Mouse (Mus musculus) myocyte (in vitro differentiated cells): Measurements from ENCODE around the gene Scd4.
"Not testable (repeated sequence)": the region's sequence is repeated elsewhere in the genome, so short reads cannot be mapped to it uniquely, and the experiment has no call there.

Experiments
- E2F4 ChIP-seq: IDR thresholded peaks from one replicate; pipeline ENCODE4 v1.6.1; 2011; ENCODE audit warnings: mild to moderate bottlenecking, control low read depth, moderate library complexity; ENCODE audit not compliant: insufficient read depth
- MAX ChIP-seq: IDR thresholded peaks from one replicate; pipeline ENCODE4 v1.6.1; 2011; ENCODE audit warnings: low read depth, mild to moderate bottlenecking, control low read depth
- MYOD1 ChIP-seq, 3 experiments: IDR thresholded peaks; one replicate each; pipeline ENCODE4 v1.6.1; 2011; ENCODE audit warnings: control low read depth in 2 of 3, low read depth in 2 of 3, mild to moderate bottlenecking in 2 of 3, moderate library complexity in 1 of 3; ENCODE audit not compliant: insufficient read length in 2 of 3, control insufficient read depth in 1 of 3
- MYOG ChIP-seq, 3 experiments: IDR thresholded peaks; one replicate each; pipeline ENCODE4 v1.6.1; 2011; ENCODE audit warnings: control low read depth in 2 of 3, low read depth in 2 of 3, mild to moderate bottlenecking in 2 of 3; ENCODE audit not compliant: insufficient read length in 2 of 3, control insufficient read depth in 1 of 3, insufficient read depth in 1 of 3
- POLR2A ChIP-seq: IDR thresholded peaks from one replicate; pipeline ENCODE4 v1.6.1; 2011; ENCODE audit warnings: low read depth, mild to moderate bottlenecking, control low read depth, moderate library complexity; ENCODE audit not compliant: insufficient read length
- POLR2AphosphoS2 ChIP-seq: IDR thresholded peaks from one replicate; pipeline ENCODE4 v1.6.1; 2011; ENCODE audit warnings: low read depth, control low read depth; ENCODE audit not compliant: insufficient read length
- REST ChIP-seq: IDR thresholded peaks from one replicate; pipeline ENCODE4 v1.6.1; 2011; ENCODE audit warnings: mild to moderate bottlenecking, control low read depth, moderate library complexity; ENCODE audit not compliant: insufficient read depth, insufficient read length
- SRF ChIP-seq: IDR thresholded peaks from one replicate; pipeline ENCODE4 v1.6.1; 2011; ENCODE audit warnings: low read depth; ENCODE audit not compliant: control insufficient read depth, insufficient read length
- TCF12 ChIP-seq: IDR thresholded peaks from one replicate; pipeline ENCODE4 v1.6.1; 2011; ENCODE audit warnings: mild to moderate bottlenecking, control low read depth; ENCODE audit not compliant: poor library complexity, insufficient read depth, severe bottlenecking
- TCF3 ChIP-seq: IDR thresholded peaks from one replicate; pipeline ENCODE4 v1.6.1; 2011; ENCODE audit warnings: low read depth, control low read depth; ENCODE audit not compliant: insufficient read length
- USF1 ChIP-seq: IDR thresholded peaks from one replicate; pipeline ENCODE4 v1.6.1; 2011; ENCODE audit warnings: low read depth, mild to moderate bottlenecking, control low read depth, moderate library complexity

DNA sequence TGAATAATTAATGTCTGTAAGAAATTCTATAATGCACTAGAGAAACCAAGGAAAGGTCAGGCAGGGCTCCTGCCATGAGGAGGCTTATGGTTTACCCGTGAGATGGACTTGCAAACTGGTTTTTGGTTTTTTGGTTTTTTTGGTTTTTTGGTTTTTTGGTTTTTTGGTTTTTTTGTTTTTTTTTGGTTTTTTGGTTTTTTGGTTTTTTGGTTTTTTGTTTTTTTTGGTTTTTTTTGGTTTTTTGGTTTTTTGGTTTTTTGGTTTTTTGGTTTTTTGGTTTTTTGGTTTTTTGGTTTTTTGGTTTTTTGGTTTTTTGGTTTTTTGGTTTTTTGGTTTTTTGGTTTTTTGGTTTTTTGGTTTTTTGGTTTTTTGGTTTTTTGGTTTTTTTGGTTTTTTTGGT is 1.8 kb upstream of the Scd4 start:
- not testable (repeated sequence) for TF ChIP-seq POLR2A; E2F4; MYOD1 (IDR thresholded peaks at IDR 0.05; ENCODE audit: control insufficient read depth in 1 of 3, insufficient read length in 2 of 3, low read depth in 2 of 3); POLR2AphosphoS2; TCF3; MAX; USF1; TCF12; MYOG (IDR thresholded peaks at IDR 0.05; ENCODE audit: control insufficient read depth in 1 of 3, insufficient read depth in 1 of 3, insufficient read length in 2 of 3, low read depth in 2 of 3); SRF; REST
